Mouse (Mus musculus) right cerebral cortex, postnatal 10 days (tissue): Measurements from ENCODE around the gene Arhgap10.

Source experiments
- DNase-seq, 2 experiments: peaks; one replicate each; pipeline ENCODE4 v3.0.0; 2021; ENCODE audit warnings: low spot score in 2 of 2

Arhgap10 gene

GRCm38 (mm10) chr8:77517301-77518200, at the start of gene Arhgap10:
TSS of gene Arhgap10 (minus strand) at chr8:77517953.
- peak; percentile 68 to 74 for DNase-seq

- DNase-seq = no peak
These were observed 43.7 kb upstream of the Arhgap10 start for GRCm38 (mm10) chr8:77561441-77561840.

GRCm38 (mm10) chr8:77552491-77552890, 34.7 kb upstream of the Arhgap10 start:
- no peak for DNase-seq

- DNase-seq = peak; percentile 32 to 36
These were observed 32.3 kb upstream of the Arhgap10 start for GRCm38 (mm10) chr8:77549881-77550580.

GRCm38 (mm10) chr8:77549121-77549706, 31.5 kb upstream of the Arhgap10 start, which contains the start of gene Prmt9:
TSS of gene Prmt9 (plus strand) at chr8:77549397.
- DNase-seq = peak; percentile 95 to 96

GRCm38 (mm10) chr8:77545616-77546015, 27.9 kb upstream of the Arhgap10 start:
- no peak for DNase-seq

- no peak for DNase-seq
These were observed 26.7 kb upstream of the Arhgap10 start for GRCm38 (mm10) chr8:77544428-77544827.

GRCm38 (mm10) chr8:77543152-77543777, 25.5 kb upstream of the Arhgap10 start:
- no peak for DNase-seq

GRCm38 (mm10) chr8:77538256-77538655, 20.5 kb upstream of the Arhgap10 start:
- no peak for DNase-seq

GRCm38 (mm10) chr8:77536821-77537220, 19.1 kb upstream of the Arhgap10 start:
- DNase-seq = no peak

- peak; percentile 48 to 64 for DNase-seq
These were observed 17.4 kb upstream of the Arhgap10 start for GRCm38 (mm10) chr8:77535026-77535595.

- DNase-seq = no peak
These were observed 16.7 kb upstream of the Arhgap10 start for GRCm38 (mm10) chr8:77534358-77534992.

GRCm38 (mm10) chr8:77526130-77526529, 8.4 kb upstream of the Arhgap10 start:
- no peak for DNase-seq

GRCm38 (mm10) chr8:77524906-77525305, 7.2 kb upstream of the Arhgap10 start:
- DNase-seq = no peak

- no peak for DNase-seq
These were observed 6.4 kb upstream of the Arhgap10 start for GRCm38 (mm10) chr8:77524018-77524615.

GRCm38 (mm10) chr8:77522984-77523383, 5.2 kb upstream of the Arhgap10 start:
- DNase-seq = no peak

- no peak for DNase-seq
These were observed 3.5 kb upstream of the Arhgap10 start for GRCm38 (mm10) chr8:77521028-77521785.

- DNase-seq = no peak
These were observed 2.8 kb upstream of the Arhgap10 start for GRCm38 (mm10) chr8:77520601-77521000.

- DNase-seq = peak in 1 of 2 experiments; percentile 45
These were observed 705 bp upstream of the Arhgap10 start for GRCm38 (mm10) chr8:77518201-77519115.
